Mouse (Mus musculus) bone marrow, adult 2 months (tissue): ENCODE results near the gene Rtel1.

Experiments used
- CTCF ChIP-seq: fragments of 200-500 bp; IDR thresholded peaks from 2 replicates; pipeline ENCODE4 v1.5.1; 2011; ENCODE audit warnings: low read length, control low read depth; ENCODE audit not compliant: control insufficient read depth, insufficient read depth
- POLR2A ChIP-seq: fragments of 200-500 bp; IDR thresholded peaks from 2 replicates; pipeline ENCODE4 v1.6.1; 2011; ENCODE audit warnings: low read depth, mild to moderate bottlenecking, control low read depth, low read length, borderline replicate concordance; ENCODE audit not compliant: control insufficient read depth

DNA sequence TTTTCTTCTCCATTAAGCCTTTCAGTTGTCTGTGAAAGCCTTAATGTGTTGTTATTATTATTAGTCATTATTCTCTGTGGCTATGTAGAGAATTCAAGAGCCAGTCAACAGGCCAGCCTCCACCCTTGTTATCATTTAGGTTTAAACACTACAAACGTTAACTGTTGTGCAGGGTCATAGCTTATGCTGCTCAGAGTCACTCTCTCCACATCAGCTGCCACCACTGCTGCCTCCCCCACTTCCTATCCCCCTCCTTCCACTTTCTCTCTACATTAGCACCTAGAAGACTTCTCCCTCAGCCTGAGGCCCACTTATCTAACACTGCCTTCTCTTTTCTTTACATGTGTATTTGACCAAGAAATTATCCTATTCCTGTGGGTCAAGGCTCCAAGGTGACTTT, 82.0 kb downstream of the Rtel1 start:
- TF ChIP-seq POLR2A (no peak), CTCF (no peak)
